Mouse (Mus musculus) right cerebral cortex, adult 2 months (tissue): ENCODE results near the gene Rabgap1l.
"Not testable (repeated sequence)": the region's sequence is repeated elsewhere in the genome, so short reads cannot be mapped to it uniquely, and the experiment has no call there.

Experiments used
- DNase-seq, 2 experiments: peaks; one replicate each; pipeline ENCODE4 v3.0.0; 2021 to 2022; ENCODE audit warnings: low spot score in 2 of 2

Gene Rabgap1l

GRCm38 (mm10) chr1:160286400-160287057 is 506.5 kb downstream of the Rabgap1l start:
- peak in 1 of 2 experiments; percentile 55 for DNase-seq

GRCm38 (mm10) chr1:160284241-160284640 is 508.8 kb downstream of the Rabgap1l start:
- DNase-seq = no peak

- DNase-seq = not testable (repeated sequence)
Observed at GRCm38 (mm10) chr1:160282166-160282874, 510.7 kb downstream of the Rabgap1l start.

GRCm38 (mm10) chr1:160281337-160282084 is 511.5 kb downstream of the Rabgap1l start:
- DNase-seq = no peak

- DNase-seq = no peak
Observed at GRCm38 (mm10) chr1:160280603-160281002, 512.4 kb downstream of the Rabgap1l start.

GRCm38 (mm10) chr1:160277940-160278682 is 514.9 kb downstream of the Rabgap1l start:
- peak in 1 of 2 experiments; percentile 41 for DNase-seq

GRCm38 (mm10) chr1:160275248-160275647 is 517.8 kb downstream of the Rabgap1l start:
- no peak for DNase-seq

GRCm38 (mm10) chr1:160273133-160273743 is 519.8 kb downstream of the Rabgap1l start:
- DNase-seq = no peak

GRCm38 (mm10) chr1:160271282-160271967 is 521.6 kb downstream of the Rabgap1l start:
- no peak for DNase-seq

- DNase-seq = no peak
Observed at GRCm38 (mm10) chr1:160268322-160268721, 524.7 kb downstream of the Rabgap1l start.

GRCm38 (mm10) chr1:160263630-160264346 is 529.2 kb downstream of the Rabgap1l start:
- no peak for DNase-seq

- no peak for DNase-seq
Observed at GRCm38 (mm10) chr1:160263053-160263452, 530.0 kb downstream of the Rabgap1l start.

- no peak for DNase-seq
Observed at GRCm38 (mm10) chr1:160262415-160262814, 530.6 kb downstream of the Rabgap1l start.

- no peak for DNase-seq
Observed at GRCm38 (mm10) chr1:160261849-160262248, 531.2 kb downstream of the Rabgap1l start.

- DNase-seq = no peak
Observed at GRCm38 (mm10) chr1:160260605-160261004, 532.4 kb downstream of the Rabgap1l start.

GRCm38 (mm10) chr1:160259884-160260283 is 533.1 kb downstream of the Rabgap1l start:
- peak in 1 of 2 experiments; percentile 49 for DNase-seq

GRCm38 (mm10) chr1:160253108-160253507 is 539.9 kb downstream of the Rabgap1l start:
- DNase-seq = no peak

- no peak for DNase-seq
Observed at GRCm38 (mm10) chr1:160251388-160252007, 541.5 kb downstream of the Rabgap1l start.

- no peak for DNase-seq
Observed at GRCm38 (mm10) chr1:160250782-160251181, 542.2 kb downstream of the Rabgap1l start.

- no peak for DNase-seq
Observed at GRCm38 (mm10) chr1:160249786-160250185, 543.2 kb downstream of the Rabgap1l start.
